Mouse (Mus musculus): ENCODE data around the gene Fam209. TPM values are rescaled to one million over a fixed set of nuclear protein-coding genes. Genes with fewer than 3 reads are reported as not detected.

The Fam209 gene
- total RNA-seq, 1 experiment from 2014 or later, result not detected

DNA sequence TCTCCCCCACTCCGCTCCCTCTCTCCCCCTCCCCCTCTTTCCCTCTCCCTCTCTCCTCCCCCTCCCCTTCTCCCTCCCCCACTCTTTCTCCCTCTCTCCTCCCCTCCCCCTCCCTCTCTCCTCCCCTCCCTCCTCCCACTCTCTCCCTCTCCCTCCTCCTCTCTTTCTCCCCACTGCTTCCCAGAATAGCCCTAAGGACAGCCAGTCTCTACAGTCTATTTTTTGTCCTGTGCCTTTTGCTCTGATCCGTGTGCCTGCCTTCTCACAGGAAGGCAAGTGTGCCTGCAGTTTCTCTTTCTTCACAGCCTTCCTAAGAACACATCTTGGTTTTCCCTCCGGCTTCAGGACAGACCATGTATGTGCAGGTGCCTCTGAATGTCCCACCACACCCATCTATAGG, 5.0 kb downstream of the Fam209 start:
- DNase-seq, result no peak

DNA sequence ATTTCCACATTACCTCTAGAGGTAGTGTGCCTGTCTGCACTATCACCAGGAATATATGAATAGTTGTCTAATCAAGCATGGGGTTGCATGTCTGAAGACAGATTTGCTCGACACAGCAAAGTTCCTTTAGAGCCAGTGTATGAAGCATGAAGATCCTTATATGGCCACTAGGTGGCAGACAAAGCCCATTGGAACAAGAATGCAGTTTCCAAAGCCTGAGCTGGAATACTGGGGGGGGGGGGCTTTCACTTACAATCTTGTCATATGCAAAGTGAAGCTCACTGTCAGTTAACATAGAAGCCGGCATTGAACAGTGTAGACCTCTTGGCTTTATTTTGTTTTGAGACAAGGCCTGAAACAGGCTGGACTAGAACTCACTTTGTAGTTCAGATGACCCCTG, 5.5 kb downstream of the Fam209 start:
- DNase-seq, result peak; percentile 51

DNA sequence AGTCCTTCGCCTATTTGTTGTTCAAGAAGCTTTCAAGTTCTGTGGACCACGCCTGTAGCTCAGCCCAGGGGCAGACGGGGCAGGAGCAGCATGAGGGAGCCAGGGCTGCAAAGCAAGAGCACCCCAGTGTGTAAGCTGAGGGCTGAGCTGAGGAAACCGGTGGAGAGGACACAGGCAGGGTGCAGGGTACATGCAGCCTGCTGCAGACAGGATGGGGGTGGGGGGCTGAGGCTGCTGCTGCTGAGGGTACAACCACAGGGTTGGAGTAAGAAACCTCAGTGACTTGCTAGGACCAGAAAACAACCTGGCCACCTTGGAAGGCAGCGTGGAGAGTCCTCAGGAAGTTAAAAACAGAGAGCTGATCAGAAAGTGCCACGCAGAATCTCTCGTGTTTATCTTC, 8.0 kb downstream of the Fam209 start:
- DNase-seq, result no peak

DNA sequence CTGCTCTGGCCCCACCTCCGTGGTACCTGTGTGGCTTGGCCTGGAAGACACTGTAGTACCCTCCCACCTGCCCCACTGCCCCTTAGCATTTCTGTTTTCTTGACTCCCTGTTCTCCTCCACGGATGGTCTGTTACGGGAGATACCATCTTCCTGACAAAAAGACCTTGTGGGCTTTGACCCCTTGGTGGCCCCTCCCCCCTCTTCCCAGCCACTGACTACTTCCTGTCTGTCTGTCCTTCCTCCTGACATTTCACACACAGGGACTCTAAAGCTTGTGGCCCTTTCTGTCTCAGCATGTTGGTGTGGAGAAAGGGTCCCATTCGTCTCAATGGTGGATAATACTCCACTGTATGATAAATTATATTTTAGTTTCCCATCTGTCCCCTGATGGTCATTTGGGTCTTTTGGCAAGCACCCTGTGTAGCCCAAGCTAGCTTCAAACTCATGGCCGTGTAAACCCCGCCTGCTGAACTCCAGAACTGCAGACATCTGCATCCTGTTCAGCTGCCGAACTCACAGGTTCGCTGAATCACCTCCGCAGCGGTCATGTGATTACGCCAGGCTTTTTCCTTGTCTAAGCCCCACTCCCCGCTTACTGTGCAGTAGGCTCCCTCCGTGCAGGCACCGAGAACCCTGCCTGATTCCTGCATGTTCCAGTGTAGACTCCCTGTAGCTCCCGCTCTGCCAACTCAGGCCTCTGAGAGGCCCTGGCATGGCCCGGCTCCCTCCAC, 9.5 kb downstream of the Fam209 start:
- DNase-seq, result no peak

DNA sequence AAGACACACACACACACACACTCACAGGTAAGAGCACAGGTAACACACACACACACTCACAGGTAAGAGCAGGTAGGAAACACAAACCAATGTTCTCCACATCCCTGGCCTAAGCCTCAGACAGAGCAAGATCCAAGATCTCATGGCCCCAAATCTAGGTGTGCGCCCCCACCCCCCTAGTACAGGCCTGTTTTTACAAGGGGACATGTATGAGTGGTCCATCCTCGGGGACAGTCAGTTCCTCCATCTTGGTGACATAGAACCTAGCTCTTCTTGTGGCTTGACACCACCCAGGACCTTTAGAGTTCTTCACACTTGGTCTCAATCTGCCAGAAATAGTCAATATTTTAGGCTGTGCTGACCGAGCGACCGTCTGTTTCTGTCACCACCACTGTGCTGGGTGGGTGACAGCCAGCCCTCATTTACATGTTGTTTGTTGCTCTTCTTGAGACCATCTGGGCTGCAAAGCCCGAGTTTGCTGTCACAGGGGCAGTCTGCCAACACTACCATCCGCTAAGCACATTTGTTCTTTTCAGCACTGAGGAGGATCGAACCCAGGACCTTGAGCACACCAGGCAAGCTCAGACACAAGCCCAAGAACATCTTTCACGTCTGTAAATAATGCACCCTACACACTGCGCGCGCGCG, 11.6 kb downstream of the Fam209 start:
- DNase-seq, result no peak

DNA sequence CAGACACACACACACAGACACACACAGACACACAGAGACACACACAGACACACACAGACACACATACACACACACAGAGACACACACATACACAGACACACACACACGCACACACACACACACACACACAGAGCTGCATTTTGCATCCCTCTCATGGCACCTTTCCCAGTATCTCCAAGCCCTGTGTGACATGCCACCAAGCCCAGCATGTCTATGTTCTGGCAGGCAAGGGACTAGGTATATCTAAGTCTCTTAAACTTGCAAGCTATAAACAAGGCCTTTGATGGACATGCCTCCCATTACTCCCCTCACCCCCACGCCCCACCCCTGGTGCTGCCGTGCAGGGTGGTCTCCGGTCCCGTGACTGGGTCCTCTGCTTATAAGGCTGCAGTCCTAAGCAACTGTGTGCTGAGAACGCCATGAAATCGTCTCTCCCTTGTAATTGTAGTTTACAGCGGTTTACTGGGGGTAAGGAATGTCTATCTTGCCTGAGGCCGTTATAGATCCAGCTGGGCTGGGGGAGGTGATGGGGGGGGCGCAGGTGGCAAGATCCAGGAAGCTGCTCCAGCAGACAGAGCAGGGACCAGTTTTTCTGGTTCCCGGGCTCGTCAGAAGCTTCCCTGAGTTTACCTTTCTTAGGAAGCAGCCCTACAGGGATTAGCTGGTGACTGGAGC, 12.5 kb downstream of the Fam209 start:
- DNase-seq, result no peak

DNA sequence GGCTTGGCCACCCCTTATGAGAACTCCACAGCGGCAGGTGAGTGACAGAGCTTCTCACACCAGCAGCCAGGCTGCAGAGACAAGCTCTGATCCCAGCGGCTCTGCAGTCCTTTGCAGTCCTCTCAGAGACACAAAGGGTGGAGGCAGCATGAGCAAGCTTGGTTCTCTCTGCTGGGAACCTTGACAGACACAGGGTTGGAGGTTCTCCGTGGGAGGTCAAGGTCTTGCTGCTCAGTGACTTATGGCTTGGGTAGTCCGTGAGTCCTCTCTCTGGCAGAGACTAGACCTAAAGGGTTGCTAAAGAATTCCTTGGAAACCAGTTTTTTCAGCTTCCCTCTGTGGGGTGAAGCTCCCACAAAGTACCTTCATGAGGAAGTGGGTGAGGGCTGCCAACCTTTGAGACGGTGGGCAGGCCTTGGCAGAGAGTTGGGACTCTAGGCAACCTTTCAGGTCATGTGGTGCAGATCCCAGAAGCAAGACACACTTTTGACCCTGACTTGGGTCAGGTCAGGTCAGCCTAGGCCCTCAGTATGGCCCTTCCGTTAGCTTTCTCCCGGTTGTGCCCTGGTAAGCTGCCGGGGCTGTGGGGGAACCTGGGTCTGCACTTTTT, 24.5 kb downstream of the Fam209 start:
- peak; percentile 48 for DNase-seq

DNA sequence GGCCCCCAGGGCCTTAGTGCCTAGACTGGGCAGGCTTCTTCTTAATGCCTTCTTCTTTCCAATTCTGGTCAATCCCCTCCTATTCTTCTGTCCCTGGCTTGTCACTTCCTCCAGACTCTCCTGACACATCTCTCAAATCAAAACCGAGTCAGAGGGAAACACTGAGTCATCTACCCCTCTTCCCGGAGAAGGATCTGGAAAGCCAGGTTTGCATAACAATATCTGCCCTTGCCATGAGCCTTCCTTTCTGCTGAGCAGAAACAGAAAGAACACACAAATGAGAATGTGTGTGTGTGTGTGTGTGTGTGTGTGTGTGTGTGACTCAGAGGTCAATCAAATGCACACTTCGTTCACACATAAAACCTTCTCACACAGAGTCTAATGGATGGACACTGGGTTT, 26.5 kb downstream of the Fam209 start:
- DNase-seq, result peak; percentile 38

DNA sequence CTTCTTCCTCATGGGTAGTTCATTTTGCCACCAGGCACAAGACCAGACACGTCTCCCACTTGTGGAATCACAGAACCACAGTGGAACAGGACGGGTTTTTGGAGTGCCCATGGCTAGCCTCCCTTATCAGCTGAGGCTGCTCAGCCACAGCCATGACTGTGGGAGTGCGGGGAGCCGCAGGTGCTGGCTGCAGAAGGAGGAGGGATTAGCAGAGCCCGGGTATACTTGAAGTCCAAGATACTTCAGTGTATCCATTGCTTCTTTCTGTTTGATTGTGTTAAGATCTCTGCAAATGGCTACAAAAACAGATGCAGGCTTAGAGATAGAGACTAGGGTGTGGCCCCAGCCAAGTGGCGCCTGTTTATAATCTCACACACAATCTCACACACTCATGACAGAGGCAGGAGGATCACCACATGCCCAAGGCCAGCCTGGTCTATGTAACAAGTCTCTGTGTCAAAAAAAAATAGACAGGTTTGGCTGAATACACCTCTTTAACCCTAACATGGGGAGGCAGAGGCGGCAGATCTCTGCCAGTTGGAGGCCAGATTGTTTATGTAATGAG, 28.5 kb downstream of the Fam209 start:
- no peak for DNase-seq

DNA sequence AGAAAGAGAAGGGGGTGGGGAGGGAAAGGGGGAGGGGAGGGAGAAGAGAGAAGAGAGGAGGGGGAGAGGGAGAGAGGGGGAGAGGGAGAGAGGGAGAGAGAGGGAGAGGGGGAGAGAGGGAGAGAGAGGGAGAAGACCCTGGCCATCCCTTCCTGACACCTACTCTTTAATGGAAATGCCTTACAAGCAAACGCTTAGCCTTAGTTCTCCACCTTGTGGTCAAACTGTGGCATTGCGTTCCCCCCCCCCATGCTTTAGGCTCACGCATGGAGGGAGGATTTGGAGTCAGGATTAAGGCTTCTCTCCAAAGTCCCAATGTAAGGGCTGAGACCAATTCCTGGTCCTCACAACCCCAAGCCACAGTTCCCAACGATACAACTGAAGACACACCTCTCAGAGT, 29.0 kb downstream of the Fam209 start:
- DNase-seq, result peak; percentile 52

DNA sequence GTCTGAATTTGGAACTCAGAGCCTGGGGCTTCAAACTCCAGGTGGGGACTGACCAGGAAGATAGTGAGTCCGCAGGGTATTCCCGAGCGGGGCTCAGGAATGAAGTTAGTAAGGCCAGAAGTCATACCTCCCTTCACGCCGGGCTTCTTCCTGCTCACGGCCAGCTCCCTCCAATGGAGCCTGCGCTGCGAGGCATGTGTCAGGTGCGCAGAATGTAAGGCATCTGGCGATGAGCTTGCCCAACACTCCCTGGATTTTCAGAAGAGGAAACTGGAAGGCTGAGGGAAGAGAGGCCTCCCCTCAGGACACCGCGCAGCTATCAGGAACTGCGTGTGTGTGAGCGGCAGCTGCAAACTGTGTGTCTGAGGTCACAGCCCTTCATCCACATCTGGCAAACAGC, 29.8 kb downstream of the Fam209 start:
- no peak for DNase-seq

DNA sequence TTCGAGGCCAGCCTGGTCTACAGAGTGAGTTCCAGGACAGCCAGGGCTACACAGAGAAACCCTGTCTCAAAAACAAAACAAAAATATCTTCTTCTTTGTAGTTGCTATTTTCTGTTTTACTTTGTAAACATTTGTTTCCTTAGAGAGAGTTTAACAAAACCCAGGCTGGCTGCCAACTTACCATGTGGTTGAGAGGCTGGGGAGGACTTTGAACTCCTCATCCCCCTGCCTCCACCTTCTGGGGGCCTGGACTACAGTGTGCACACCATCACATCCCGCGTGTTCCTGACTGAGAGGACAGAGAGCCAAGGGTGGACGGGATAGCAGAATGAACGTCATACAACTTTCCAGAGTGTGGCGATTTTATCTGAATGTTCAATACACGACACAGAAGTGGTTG, 33.8 kb downstream of the Fam209 start:
- no peak for DNase-seq

DNA sequence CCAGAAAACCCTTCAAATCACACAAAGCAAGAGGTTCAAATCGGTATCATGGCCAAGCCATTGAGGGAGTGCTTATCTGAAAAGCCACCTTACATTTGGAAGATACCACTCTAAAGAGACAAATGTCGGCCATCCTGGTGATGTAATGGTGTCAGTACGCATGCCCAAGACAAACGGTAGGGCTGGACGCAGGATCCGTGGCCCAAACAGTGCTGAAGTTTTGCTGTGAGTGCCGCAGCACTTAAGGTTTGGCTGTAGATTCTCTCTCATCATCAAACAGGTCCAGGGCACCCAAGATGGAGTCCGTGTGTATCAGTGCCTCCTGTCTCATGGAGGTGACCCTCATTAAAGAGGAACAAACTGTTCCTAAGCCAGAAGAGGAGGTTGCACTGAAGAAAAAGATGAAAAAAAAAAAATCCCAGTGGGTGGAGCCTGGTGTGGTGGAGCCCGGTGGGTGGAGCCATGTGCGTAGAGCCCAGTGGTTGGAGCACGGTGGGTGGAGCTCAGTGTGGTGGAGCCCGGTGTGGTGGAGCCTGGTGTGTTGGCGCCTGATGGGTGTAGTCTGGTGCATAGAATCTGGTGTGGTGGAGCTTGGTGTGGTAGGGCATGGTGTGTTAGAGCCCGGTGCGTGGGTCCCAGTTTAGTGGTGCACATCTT, 37.9 kb downstream of the Fam209 start:
- DNase-seq, result no peak

DNA sequence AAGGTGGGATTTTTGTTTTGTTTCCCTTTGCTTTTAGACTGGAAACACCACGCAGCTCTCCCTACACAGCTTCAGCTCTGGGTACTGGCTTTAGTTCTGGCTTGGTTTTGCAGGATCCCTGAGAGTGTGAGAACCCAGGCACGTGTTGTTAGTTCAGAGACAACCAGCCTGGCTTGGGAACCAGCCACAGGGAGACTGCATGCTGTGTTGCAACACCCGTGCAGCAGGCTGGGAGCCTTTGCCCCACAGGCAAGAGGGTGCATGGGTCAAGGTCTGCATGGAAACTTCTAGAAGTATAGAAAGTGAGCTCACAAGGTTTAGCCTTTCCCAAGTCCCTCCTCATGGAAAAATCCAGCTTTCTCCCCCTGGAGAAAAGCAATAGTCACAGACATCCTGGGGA, 38.6 kb downstream of the Fam209 start:
- DNase-seq, result peak; percentile 22

DNA sequence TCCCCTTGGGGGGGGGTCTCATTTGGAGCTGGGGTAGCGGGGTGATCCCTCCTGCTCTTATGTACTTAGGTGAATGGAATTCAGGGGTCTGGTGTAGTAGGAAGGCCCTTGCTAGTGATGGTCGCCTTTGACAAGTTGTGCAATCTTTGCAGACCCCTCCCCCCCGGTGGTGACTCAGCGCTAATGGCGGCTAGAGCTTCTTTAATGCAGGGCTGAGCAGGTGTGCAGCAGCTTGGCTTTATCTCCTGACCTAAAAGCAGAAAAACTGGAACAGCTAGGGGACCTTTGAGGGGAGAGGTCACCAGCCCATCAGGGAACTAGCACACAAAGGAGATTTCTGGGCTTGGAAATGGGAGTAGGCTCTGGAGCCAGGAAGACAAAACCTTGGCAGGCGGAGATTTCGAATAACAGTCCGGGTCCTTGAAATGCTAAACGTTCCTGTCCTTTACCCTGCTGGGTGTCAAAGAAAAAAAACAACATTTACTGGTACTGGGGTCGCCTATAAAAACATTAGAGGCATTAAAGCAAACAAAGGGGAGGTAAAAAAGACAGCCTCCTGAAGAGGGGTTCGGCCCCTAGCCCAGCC, 44.2 kb downstream of the Fam209 start:
- DNase-seq, result no peak

DNA sequence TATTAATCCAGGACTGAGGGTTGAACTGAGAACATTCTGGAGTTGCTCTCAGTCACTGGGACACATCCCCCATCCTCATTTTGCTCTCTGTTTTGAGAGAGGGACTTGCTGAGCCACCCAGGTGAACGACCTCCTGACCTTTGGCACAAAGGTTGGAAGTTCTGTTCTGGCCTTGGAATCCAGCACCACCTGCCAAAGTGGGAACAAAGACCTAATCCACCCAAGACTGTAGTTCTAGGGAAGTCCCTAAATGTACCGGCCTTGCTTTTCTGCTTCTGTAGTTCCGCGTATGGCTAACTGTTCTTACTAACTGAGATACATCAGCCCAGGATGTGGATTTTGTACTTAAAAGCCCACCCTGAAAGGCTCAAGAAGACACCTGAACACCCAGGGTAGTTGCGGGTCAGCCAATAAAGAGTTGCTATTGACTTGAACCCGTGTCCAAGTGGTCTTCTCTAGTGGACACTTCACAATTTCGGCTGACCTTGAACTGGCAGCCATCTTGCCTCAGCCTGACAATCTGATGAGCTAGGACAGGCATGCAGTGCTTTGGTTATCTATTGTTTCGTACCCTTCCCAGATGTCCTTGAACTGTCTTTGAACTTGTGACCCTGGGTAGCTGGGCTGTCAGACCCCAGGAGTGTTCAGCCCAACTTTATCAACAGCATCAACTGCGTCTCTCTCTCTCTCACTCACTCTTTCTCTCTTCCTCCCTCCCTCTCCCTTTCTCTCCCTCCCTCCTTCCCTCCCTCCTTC, 48.5 kb downstream of the Fam209 start:
- no peak for DNase-seq

DNA sequence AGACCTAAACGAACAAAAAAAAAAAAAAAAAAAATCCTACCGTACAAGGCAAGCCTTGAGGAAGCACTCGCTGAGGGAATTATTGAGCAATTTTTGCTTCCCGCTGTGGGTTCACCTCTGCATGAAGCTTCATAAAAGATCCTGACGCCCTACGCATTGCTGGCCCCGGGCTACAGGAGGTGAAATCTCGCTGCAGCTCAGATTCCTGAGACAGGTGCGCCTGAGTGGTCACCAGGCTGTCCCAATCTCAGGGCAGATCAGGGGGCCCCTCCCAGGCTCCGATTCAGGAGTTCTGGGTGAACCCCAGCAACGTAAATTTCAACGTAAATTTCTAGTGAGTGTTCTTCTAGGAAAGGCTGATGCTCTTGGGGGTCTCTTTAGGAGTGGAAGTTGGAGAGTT, 50.2 kb downstream of the Fam209 start:
- no peak for DNase-seq
